Mouse (Mus musculus): ENCODE measurements around the gene Il4ra.

Gene Il4ra

DNA sequence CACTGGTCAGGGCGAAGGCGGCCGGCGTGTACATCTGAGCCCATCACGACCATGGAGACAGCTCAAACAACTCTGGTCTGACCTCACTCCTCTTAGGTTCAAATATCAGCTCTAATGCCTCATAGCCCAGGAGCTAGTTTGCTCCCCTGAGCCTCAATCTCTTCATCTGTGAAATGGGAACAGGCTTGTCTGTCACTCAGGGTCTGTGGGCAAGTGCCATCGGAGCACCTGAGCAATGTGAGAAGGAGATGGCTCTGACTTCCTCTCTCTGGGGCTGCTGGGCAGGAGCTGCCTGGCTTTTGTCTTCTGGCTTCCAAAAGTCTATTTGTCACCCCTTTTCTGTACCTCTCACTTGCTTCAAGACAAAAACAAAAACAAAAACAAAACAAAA lies 49.4 kb downstream of the Il4ra start:
- no peak for DNase-seq

DNA sequence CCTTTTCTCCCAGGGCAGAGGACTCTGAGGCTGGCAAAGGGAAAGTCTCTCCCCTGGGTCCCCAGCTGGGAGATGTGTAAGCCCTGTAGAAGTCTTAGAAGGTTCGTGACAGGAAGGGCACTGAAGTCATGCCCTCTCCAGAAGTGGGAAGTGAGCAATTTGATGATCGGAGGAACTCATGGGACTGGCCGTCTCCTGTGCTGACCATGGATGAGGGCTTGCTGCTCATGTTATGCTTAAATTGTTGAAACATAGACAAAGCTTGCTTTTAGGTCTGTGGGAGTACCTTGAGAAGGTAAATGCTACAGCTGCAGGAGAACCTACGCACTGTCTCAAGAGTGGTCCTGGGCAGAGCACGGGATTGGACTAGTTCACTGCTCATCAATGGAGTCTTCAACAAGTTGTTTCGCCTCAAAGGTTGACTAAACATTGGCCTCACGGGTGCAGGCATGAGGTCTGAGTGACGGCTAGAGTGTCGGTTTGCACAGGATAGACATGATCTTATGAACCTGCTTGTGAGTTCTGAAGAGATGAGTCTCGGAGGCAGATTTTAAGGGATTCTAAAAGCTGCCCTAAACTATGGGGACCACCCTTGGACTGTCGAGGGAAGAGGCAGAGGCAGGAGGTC lies 50.0 kb downstream of the Il4ra start:
- DNase-seq, result no peak

DNA sequence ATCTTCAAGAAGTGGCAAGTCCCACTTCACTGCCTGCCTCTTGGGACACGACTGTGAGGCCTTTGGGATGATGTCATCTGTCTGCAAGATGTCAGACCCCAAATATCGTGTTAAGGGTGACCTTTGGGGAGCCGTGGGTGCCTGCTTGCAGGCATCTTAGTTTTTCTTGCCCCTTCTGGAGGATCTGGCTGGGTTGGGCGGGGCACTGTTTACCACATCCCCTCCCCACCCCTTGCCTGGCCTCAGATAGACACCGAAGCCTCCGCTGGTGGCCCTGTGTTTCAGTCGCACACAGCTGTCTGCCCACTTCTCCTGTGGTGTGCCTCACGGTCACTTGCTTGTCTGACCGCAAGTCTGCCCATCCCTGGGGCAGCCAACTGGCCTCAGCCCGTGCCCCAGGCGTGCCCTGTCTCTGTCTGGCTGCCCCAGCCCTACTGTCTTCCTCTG lies 51.3 kb downstream of the Il4ra start, which contains the start of gene Il21r:
Il21r (plus strand) TSS at position 245 of the 447 bp plus-strand sequence.
- DNase-seq, result no peak

DNA sequence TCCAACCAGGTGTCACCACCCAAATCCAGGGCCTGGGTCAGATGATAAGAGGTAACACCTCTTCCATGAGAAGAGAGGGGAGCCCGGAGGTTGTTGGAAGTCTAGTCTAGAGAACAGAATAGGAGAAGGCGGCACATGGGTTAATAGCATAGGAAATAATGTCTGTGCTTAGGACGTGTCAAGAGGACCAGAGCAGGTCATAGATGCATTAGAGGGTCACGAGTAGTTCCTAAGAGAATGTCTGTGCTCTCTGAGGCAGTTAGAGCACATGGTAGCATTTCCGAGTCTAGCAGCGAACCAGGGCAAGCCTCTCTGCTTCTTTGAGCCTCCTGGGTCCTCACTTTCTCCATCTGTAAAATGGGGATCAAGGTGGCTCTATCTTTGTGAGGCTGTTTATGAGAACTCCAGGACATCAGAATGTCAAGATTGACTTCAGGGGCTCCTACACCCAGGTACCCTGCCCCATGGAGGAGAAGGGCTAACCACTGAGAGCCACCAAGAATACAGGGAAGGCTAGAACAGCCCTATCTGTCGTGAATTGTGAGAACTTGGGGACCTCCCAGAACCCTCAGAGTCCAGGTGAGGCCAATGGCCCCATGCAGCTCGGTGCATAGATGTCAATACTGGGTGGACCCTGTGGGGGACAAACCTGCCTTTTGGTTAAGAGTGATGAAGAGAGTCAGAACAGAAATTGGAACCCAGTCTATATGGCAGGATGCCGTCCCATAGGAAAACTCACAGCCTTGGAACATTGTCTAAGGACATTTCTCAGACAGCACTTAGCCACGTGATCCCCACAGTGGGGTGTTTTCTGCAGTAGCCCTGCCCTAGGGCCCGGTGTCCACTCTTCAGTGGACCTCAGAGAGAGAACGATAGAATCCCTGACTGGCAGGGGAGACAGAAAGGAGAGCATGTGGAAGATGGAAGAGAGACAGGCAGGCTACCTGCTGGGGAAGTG lies 52.7 kb downstream of the Il4ra start:
- no peak for DNase-seq

- DNase-seq, result no peak
Observed at GRCm38 (mm10) chr7:125605725-125606139, 53.8 kb downstream of the Il4ra start.

- DNase-seq, result no peak
Observed at GRCm38 (mm10) chr7:125606265-125607164, 54.6 kb downstream of the Il4ra start.

- DNase-seq, result no peak
Observed at GRCm38 (mm10) chr7:125607384-125608182, 55.7 kb downstream of the Il4ra start.

DNA sequence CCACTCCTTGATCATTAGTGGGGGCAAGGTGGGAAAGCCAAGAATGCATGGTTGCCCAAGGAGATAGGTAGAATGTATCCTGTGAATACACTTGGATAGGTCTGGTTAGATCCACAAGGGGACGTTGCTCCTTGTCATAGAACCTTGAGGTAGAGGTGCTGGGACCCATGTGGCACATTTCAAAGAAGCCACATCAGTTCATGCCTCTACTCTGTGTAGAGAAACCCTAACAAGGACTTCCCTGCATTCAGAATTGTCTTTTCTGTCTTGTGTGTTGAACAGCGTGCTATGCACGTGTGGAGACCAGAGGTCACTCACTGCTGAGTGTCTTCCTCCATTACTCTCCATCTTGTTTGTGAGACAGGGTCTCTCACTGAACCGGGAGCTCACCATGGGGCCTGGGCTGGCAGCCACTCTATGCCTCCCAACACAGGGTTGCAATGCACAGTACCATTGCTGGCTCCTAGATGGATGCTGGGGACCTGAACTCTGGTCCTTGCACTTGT lies 56.3 kb downstream of the Il4ra start:
- no peak for DNase-seq

DNA sequence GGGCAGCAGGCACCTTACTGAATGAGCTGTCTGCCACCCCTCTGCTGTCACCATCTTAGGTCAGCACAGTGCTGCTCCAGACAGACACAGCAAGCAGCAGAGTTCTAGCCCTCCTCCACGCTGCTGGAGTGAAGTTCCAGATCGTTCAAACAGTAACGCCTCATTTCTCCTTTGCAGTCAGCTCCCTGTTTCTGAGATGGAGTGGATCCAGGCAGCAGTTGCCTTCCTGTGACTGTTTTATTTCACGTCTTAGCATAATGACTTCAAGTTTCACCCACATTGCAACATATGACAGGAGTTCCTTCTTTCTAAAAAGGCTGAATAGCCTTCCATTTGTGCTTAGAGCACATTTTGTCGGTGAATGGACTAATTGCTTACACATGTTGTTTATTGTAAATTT lies 61.7 kb downstream of the Il4ra start:
- DNase-seq, result no peak

GRCm38 (mm10) chr7:125615453-125615852 lies 63.5 kb downstream of the Il4ra start:
- no peak for DNase-seq

- no peak for DNase-seq
Observed at GRCm38 (mm10) chr7:125618016-125618415, 66.1 kb downstream of the Il4ra start.

- DNase-seq, result no peak
Observed at GRCm38 (mm10) chr7:125620077-125620476, 68.2 kb downstream of the Il4ra start.

GRCm38 (mm10) chr7:125622741-125623685 lies 71.1 kb downstream of the Il4ra start:
- DNase-seq, result no peak

- DNase-seq, result no peak
Observed at GRCm38 (mm10) chr7:125625219-125625618, 73.3 kb downstream of the Il4ra start.

GRCm38 (mm10) chr7:125625829-125626228 lies 73.9 kb downstream of the Il4ra start:
- no peak for DNase-seq

Measured in lung, postnatal 14 days (tissue).